ENCODE assay signal across 9 mouse cellular contexts in genomic region chr11:77132580-77132979, GRCm38 (mm10). TPM values are rescaled to one million over a fixed set of nuclear protein-coding genes. Genes with fewer than 3 reads are reported as not detected.
DNase-seq lines count a peak whose midpoint lies in the region; ATAC-seq and TF ChIP-seq lines count a peak whose summit lies in the region.
"Had no signal": no experiment of that assay in that cellular context is flagged by ENCODE, and none has a peak within 500 bp of the region (broad histone marks: within the 10 kb centered on the region; RNA-seq: fewer than 3 reads in every experiment).

No protein-coding gene starts in this region.

- H3K9me3 ChIP-seq in lung, postnatal 0 days (ENCODE audit: low read length), result no peaks in the 10 kb centered on the region
- H3K9me3 ChIP-seq in neural tube, embryonic 15.5 days (replicated peaks), result no peaks in the 10 kb centered on the region

- no peak overlapping the region for H3K4me2 ChIP-seq in lung, postnatal 0 days (replicated peaks; ENCODE audit: low read depth, low read length)
- H3K4me2 ChIP-seq in neural tube, embryonic 15.5 days, result no peak overlapping the region

- no peak for ATAC-seq in lung, postnatal 0 days
- no peak for ATAC-seq in neural tube, embryonic 15.5 days (ENCODE audit: low FRiP score)
- ATAC-seq: midbrain, embryonic 16.5 days had no signal

- H3K4me3 ChIP-seq in lung, postnatal 0 days (ENCODE audit: low read depth, low read length), result no peak overlapping the region
- H3K4me3 ChIP-seq in neural tube, embryonic 15.5 days (replicated peaks), result no peak overlapping the region

- DNase-seq in heart, postnatal 36 days, result peak; percentile 14 to 25
- DNase-seq in heart, adult 9 months (ENCODE audit: low spot score in 2 of 2), result no peak
- peak; percentile 63 to 64 for DNase-seq in B cell, adult 2 months
- DNase-seq in adipocyte (ENCODE audit: low spot score), result peak; percentile 7
- DNase-seq in lung, postnatal 0 days (ENCODE audit: low spot score), result peak; percentile 32
- DNase-seq in layer of hippocampus, postnatal 36 days, result no peak
- no peak for DNase-seq in frontal cortex, postnatal 25 days (ENCODE audit: low spot score in 2 of 2)

- TF ChIP-seq CTCF in lung, postnatal 0 days (IDR thresholded peaks at IDR 0.05), result peak; percentile 63

- no peaks in the 10 kb centered on the region for H3K27me3 ChIP-seq in lung, postnatal 0 days (replicated peaks; ENCODE audit: insufficient read depth, low read length)
- no peaks in the 10 kb centered on the region for H3K27me3 ChIP-seq in neural tube, embryonic 15.5 days (replicated peaks)

- no peaks in the 10 kb centered on the region for H3K36me3 ChIP-seq in lung, postnatal 0 days (ENCODE audit: insufficient read depth, low read length)
- no peaks in the 10 kb centered on the region for H3K36me3 ChIP-seq in neural tube, embryonic 15.5 days

- no peak overlapping the region for H3K27ac ChIP-seq in lung, postnatal 0 days (ENCODE audit: low read length)
- no peak overlapping the region for H3K27ac ChIP-seq in neural tube, embryonic 15.5 days (replicated peaks)

- TF ChIP-seq EP300 in lung, postnatal 0 days (IDR thresholded peaks at IDR 0.05), result no peak

- intact Hi-C loops in heart, postnatal 36 days (cut with DNase I), result no loop called here

- 57% methylated on average over 3 of the region's 3 CpGs for WGBS in lung, postnatal 0 days
- 68% methylated on average over 3 of the region's 3 CpGs for WGBS in neural tube, embryonic 15.5 days

- H3K4me1 ChIP-seq in lung, postnatal 0 days (ENCODE audit: insufficient read depth, low read depth, low read length), result no peaks in the 10 kb centered on the region
- no peaks in the 10 kb centered on the region for H3K4me1 ChIP-seq in neural tube, embryonic 15.5 days

- no peak overlapping the region for H3K9ac ChIP-seq in lung, postnatal 0 days (replicated peaks; ENCODE audit: low read depth)
- no peak overlapping the region for H3K9ac ChIP-seq in neural tube, embryonic 15.5 days (replicated peaks)

RNA-seq across cellular contexts. Expression of gene Nsrp1, which starts 54.3 kb away (rescaled TPM):
- 1 to 10 TPM; 7.0 to 9.0 TPM for total RNA-seq in heart, postnatal 36 days (2021)
- polyA plus RNA-seq in lung, postnatal 0 days (2015; fragmentation: Nextera tagmentation; extraction: Ambion mirVana), result 58.5 and 59.7 TPM in 2 replicates
- 45.5 and 61.8 TPM in 2 replicates for polyA plus RNA-seq in neural tube, embryonic 15.5 days (2015; fragmentation: Nextera tagmentation; extraction: Ambion mirVana)
- 10 to 100 TPM; 16.3 to 17.8 TPM for total RNA-seq in layer of hippocampus, postnatal 36 days (2021)

RNA-seq across cellular contexts. Expression of gene Efcab5, which starts 56.2 kb away (rescaled TPM):
- total RNA-seq in heart, postnatal 36 days (2021), result under 1 TPM; 0.31 to 0.73 TPM
- 0.26 and 0.31 TPM in 2 replicates for polyA plus RNA-seq in lung, postnatal 0 days (2015; fragmentation: Nextera tagmentation; extraction: Ambion mirVana)
- polyA plus RNA-seq in neural tube, embryonic 15.5 days (2015; fragmentation: Nextera tagmentation; extraction: Ambion mirVana), result 0.77 and 0.82 TPM in 2 replicates
- 1 to 10 TPM; 4.3 to 4.5 TPM for total RNA-seq in layer of hippocampus, postnatal 36 days (2021)

Comparison
In these comparisons a context has a peak if more than half of its experiments do, and no peak if none do; other contexts are left out.
1. DNase-seq: peak in heart, postnatal 36 days (2 of 2), B cell, adult 2 months (2 of 2), adipocyte (single experiment) and lung, postnatal 0 days (single experiment); none in heart, adult 9 months (0 of 2), layer of hippocampus, postnatal 36 days (0 of 2) and frontal cortex, postnatal 25 days (0 of 2).